Mouse (Mus musculus) C2C12 (cell line): ENCODE measurements at regions not wholly inside any gene's neighbourhood (a gene's known extent, or its start where the extent isn't known, plus 50 kb on each side); places are given as distances from the start of the nearest gene placed in this dataset.

Experiments used
- H3K27me3 ChIP-seq: one replicate; pipeline ENCODE4 v1.6.1; 2011; ENCODE audit not compliant: control insufficient read depth, insufficient read depth, insufficient read length
- H3K36me3 ChIP-seq: one replicate; pipeline ENCODE4 v1.6.1; 2011; ENCODE audit not compliant: control insufficient read depth, insufficient read depth
- H3K4me3 ChIP-seq: one replicate; pipeline ENCODE4 v1.5.1; 2011; ENCODE audit warnings: mild to moderate bottlenecking, control low read depth; ENCODE audit not compliant: poor library complexity, insufficient read depth, severe bottlenecking
- H3K79me2 ChIP-seq: one replicate; pipeline ENCODE4 v1.6.1; 2011; ENCODE audit not compliant: control insufficient read depth, insufficient read depth
- H3K79me3 ChIP-seq: one replicate; pipeline ENCODE4 v1.6.1; 2011; ENCODE audit warnings: low read depth, control low read depth
- H3ac ChIP-seq: one replicate; pipeline ENCODE3; 2011; ENCODE audit warnings: low read depth; ENCODE audit not compliant: control insufficient read depth, insufficient read length
- CEBPB ChIP-seq: IDR thresholded peaks from one replicate; pipeline ENCODE4 v1.6.1; 2011; ENCODE audit warnings: low read depth, mild to moderate bottlenecking, control low read depth, moderate library complexity
- CTCF ChIP-seq: IDR thresholded peaks from one replicate; pipeline ENCODE4 v1.5.1; 2011; ENCODE audit not compliant: control insufficient read depth, insufficient read depth, insufficient read length
- FOSL1 ChIP-seq: IDR thresholded peaks from one replicate; pipeline ENCODE4 v1.8.0; 2011; ENCODE audit warnings: mild to moderate bottlenecking, low read length; ENCODE audit not compliant: poor library complexity, insufficient read depth, severe bottlenecking
- MAX ChIP-seq: IDR thresholded peaks from one replicate; pipeline ENCODE4 v1.6.1; 2011; ENCODE audit warnings: mild to moderate bottlenecking, control low read depth
- MYOD1 ChIP-seq: IDR thresholded peaks from one replicate; pipeline ENCODE4 v1.6.1; 2011; ENCODE audit warnings: low read depth; ENCODE audit not compliant: control insufficient read depth, insufficient read length
- MYOG ChIP-seq: IDR thresholded peaks from one replicate; pipeline ENCODE4 v1.6.1; 2011; ENCODE audit not compliant: control insufficient read depth, insufficient read length; ENCODE audit errors: extremely low read depth
- USF1 ChIP-seq: IDR thresholded peaks from one replicate; pipeline ENCODE4 v1.6.1; 2011; ENCODE audit warnings: low read depth, mild to moderate bottlenecking, control low read depth, moderate library complexity

DNA sequence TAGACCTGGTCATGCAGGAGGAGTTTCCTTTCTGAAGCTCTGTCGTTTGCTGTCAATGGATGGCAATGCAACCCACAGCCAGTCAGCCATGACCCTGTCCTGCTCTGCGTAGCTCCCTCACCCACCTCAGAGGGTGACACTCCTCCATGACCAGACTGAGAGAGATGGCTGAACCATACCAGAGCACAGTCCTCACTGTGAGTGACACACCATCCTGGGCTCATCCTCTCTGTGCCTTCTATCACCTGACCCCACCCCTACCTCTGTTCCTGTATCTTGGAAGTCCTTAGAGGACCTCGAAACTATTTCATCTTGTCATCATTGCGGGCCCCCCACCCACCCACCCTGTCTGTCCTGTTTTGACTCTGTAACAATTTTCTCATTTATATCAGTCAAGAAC is 245.7 kb downstream of the Setd4 start:
- no peaks in the 10 kb centered on the region for H3K27me3 ChIP-seq
- H3ac ChIP-seq, result no peak overlapping the region
- no peaks in the 10 kb centered on the region for H3K79me3 ChIP-seq
- TF ChIP-seq USF1 (no peak), MAX (no peak), CEBPB (no peak), FOSL1 (no peak), CTCF (no peak), MYOD1 (no peak), MYOG (no peak)
- no peaks in the 10 kb centered on the region for H3K79me2 ChIP-seq
- H3K4me3 ChIP-seq, result no peak overlapping the region
- no peaks in the 10 kb centered on the region for H3K36me3 ChIP-seq

GRCm38 (mm10) chr16:93355204-93355899 is 248.5 kb downstream of the Setd4 start:
- TF ChIP-seq CTCF (no peak), MAX (no peak), CEBPB (no peak), USF1 (no peak), MYOD1 (no peak), FOSL1 (no peak), MYOG (no peak)
- H3K79me2 ChIP-seq, result no peaks in the 10 kb centered on the region

DNA sequence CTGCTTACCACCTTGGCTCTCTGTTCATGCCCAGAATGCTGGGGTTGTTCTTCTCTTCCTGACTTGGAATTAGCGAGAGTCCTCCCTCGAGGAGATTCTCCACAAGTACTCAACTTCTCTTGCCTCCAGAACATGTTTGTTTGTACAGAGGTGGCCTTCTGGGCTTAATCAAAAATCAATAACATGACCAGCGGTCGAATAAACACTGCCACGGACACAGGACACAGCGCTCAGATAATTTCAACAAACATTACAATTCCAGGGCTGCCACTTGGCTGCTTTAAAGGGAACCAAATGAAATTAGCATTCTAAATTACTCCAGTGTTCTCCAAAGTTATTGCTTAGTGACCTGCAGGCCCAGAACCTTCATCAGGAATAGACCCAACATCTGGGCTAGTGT is 249.9 kb downstream of the Setd4 start:
- H3K36me3 ChIP-seq, result no peaks in the 10 kb centered on the region
- no peaks in the 10 kb centered on the region for H3K79me2 ChIP-seq
- TF ChIP-seq CEBPB (no peak), MAX (no peak), MYOD1 (no peak), FOSL1 (no peak), MYOG (no peak), USF1 (no peak), CTCF (no peak)
- H3ac ChIP-seq, result no peak overlapping the region
- H3K4me3 ChIP-seq, result no peak overlapping the region
- no peaks in the 10 kb centered on the region for H3K27me3 ChIP-seq
- no peaks in the 10 kb centered on the region for H3K79me3 ChIP-seq

More at GRCm38 (mm10) chr16:93355204-93355899, 248.5 kb downstream of the Setd4 start:
- Histone ChIP-seq H3ac (no peak overlapping the region), H3K36me3 (no peaks in the 10 kb centered on the region), H3K27me3 (no peaks in the 10 kb centered on the region), H3K4me3 (no peak overlapping the region), H3K79me3 (no peaks in the 10 kb centered on the region)

DNA sequence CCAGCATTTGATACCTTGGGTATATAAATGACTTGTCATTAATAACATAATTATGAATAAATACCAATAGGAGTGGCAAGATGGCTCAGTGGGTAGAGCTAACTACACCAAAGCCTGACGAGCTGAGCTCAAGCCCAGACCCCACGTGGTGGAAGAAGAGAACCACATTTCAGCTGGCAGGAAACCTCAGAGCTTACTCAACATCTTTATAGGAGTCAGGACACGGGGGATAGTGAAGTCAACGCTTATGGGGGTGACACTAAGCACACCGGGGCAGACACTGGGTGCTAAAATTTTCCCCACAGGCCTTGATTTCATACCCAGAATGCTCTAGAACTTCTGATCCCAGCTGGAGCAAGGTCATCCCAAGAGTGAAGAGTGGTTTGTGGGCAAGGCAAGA is 259.3 kb downstream of the Setd4 start:
- H3K36me3 ChIP-seq, result no peaks in the 10 kb centered on the region
- no peak overlapping the region for H3K4me3 ChIP-seq
- H3K79me3 ChIP-seq, result no peaks in the 10 kb centered on the region
- no peaks in the 10 kb centered on the region for H3K27me3 ChIP-seq
- no peak overlapping the region for H3ac ChIP-seq
- TF ChIP-seq MYOD1, result no peak
- no peak for TF ChIP-seq FOSL1
- no peak for TF ChIP-seq MAX
- no peak for TF ChIP-seq MYOG
- no peak for TF ChIP-seq USF1
- no peak for TF ChIP-seq CTCF
- TF ChIP-seq CEBPB, result no peak
- no peaks in the 10 kb centered on the region for H3K79me2 ChIP-seq

DNA sequence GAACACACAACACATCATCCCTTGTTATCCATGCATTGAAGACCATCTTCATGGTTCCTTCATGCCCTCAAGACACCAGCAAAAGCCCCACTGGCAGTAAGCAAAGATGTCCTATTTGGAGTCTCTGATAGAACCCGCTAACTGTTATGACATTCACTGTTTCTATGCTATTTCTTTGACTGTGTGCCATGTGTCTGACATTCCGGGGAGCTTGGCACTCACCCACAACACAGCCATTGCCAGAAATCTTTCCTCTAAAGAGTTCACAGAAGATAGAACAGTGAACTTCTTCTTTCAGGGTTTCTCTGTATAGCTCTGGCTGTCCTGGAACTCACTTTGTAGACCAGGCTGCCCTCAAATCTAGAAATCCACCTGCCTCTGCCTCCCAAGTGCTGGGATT is 261.2 kb downstream of the Setd4 start:
- TF ChIP-seq FOSL1, result no peak
- TF ChIP-seq MYOD1, result no peak
- no peak for TF ChIP-seq CEBPB
- TF ChIP-seq MAX, result no peak
- no peak for TF ChIP-seq USF1
- TF ChIP-seq MYOG, result no peak
- H3K79me2 ChIP-seq, result no peaks in the 10 kb centered on the region
- H3K4me3 ChIP-seq, result no peak overlapping the region
- no peaks in the 10 kb centered on the region for H3K36me3 ChIP-seq
- no peaks in the 10 kb centered on the region for H3K79me3 ChIP-seq
- no peak overlapping the region for H3ac ChIP-seq
- no peaks in the 10 kb centered on the region for H3K27me3 ChIP-seq

- Histone ChIP-seq H3K36me3 (no peaks in the 10 kb centered on the region), H3K79me2 (no peaks in the 10 kb centered on the region), H3K4me3 (no peak overlapping the region), H3K79me3 (no peaks in the 10 kb centered on the region), H3K27me3 (no peaks in the 10 kb centered on the region), H3ac (no peak overlapping the region)
- no peak for TF ChIP-seq MAX
- no peak for TF ChIP-seq MYOD1
- no peak for TF ChIP-seq CTCF
- no peak for TF ChIP-seq CEBPB
- no peak for TF ChIP-seq FOSL1
- no peak for TF ChIP-seq USF1
Measured at GRCm38 (mm10) chr16:93341791-93342190, 262.1 kb downstream of the Setd4 start.
